Mouse (Mus musculus) embryonic facial prominence, embryonic 14.5 days (tissue): ENCODE results near the gene Mmp10. TPM values are rescaled to one million over a fixed set of nuclear protein-coding genes. Genes with fewer than 3 reads are reported as not detected.

Experiments used
- ATAC-seq: fragments of 200-750 bp; cut with Nextera tagmentation; 2 replicates; pipeline ENCODE4 v1.8.0; 2017; ENCODE audit warnings: low read depth, moderate number of reproducible peaks, moderate TSS enrichment
- DNase-seq: peaks from one replicate; pipeline ENCODE4 v3.0.0-alpha.2; 2015; ENCODE audit warnings: low spot score
- H3K27ac ChIP-seq: fragments of 300-500 bp; sonication (generic); replicated peaks from 2 replicates; pipeline ENCODE4 v1.5.1; 2014; ENCODE audit warnings: low read depth, mild to moderate bottlenecking, low read length, moderate library complexity
- H3K27me3 ChIP-seq: fragments of 300-500 bp; sonication (generic); replicated peaks from 2 replicates; pipeline ENCODE4 v1.6.1; 2014; ENCODE audit warnings: low read length; ENCODE audit not compliant: control insufficient read depth, insufficient read depth
- H3K36me3 ChIP-seq: fragments of 300-500 bp; sonication (generic); 2 replicates; pipeline ENCODE4 v1.6.1; 2014; ENCODE audit warnings: low read length, mixed read lengths; ENCODE audit not compliant: control insufficient read depth, insufficient read depth
- H3K4me1 ChIP-seq: fragments of 300-500 bp; sonication (generic); 2 replicates; pipeline ENCODE4 v1.6.1; 2014; ENCODE audit warnings: antibody characterized with exemption, low read length; ENCODE audit not compliant: control insufficient read depth, insufficient read depth
- H3K4me2 ChIP-seq: fragments of 300-500 bp; sonication (generic); 2 replicates; pipeline ENCODE4 v1.6.1; 2014; ENCODE audit warnings: low read depth, mild to moderate bottlenecking, low read length, moderate library complexity, mixed read lengths
- H3K4me3 ChIP-seq: fragments of 300-500 bp; sonication (generic); 2 replicates; pipeline ENCODE4 v1.5.1; 2014; ENCODE audit warnings: low read depth, mild to moderate bottlenecking, low read length
- H3K9ac ChIP-seq: fragments of 300-500 bp; sonication (generic); 2 replicates; pipeline ENCODE4 v1.6.1; 2014; ENCODE audit warnings: low read depth, mild to moderate bottlenecking, low read length, moderate library complexity, mixed read lengths
- H3K9me3 ChIP-seq: fragments of 300-500 bp; sonication (generic); 2 replicates; pipeline ENCODE4 v1.6.1; 2016; ENCODE audit warnings: low read length; ENCODE audit not compliant: control insufficient read depth
- WGBS: fragments of 180-500 bp; shearing (Covaris S2); extraction: QIAGEN DNeasy Blood & Tissue Kit; methylation state at CpG from one replicate; pipeline ENCODE4 v1.1.7; 2014; 5-methylcytosine and 5-hydroxymethylcytosine counted together
- polyA plus RNA-seq: library from polyadenylated mRNA; unstranded; fragments of >200 nt; fragmentation: Nextera tagmentation; extraction: Ambion mirVana; gene quantifications from 2 replicates; pipeline ENCODE4 v1.2.1, GENCODE M21; 2014

Mmp10 gene
- polyA plus RNA-seq, 1 experiment from 2014 or later: not detected

GRCm38 (mm10) chr9:7558221-7559017, 56.3 kb downstream of the Mmp10 start, which contains the start of gene Mmp8:
Mmp8 (plus strand) TSS chr9:7558456.
- no peak within 1 kb of the TSS for H3K4me2 ChIP-seq
- H3K9me3 ChIP-seq: no peaks in the 10 kb centered on the region
- no peaks in the 10 kb centered on the region for H3K36me3 ChIP-seq
- no peak within 1 kb of the TSS for H3K9ac ChIP-seq
- no peaks in the 10 kb centered on the region for H3K4me1 ChIP-seq
- no peak for ATAC-seq
- no peak within 1 kb of the TSS for H3K27ac ChIP-seq
- H3K4me3 ChIP-seq: no peak within 1 kb of the TSS
- DNase-seq: no peak
- WGBS: 80% methylated on average over 8 of the region's 8 CpGs
- no peaks in the 10 kb centered on the region for H3K27me3 ChIP-seq

Other genes starting within 250 kb of the Mmp10 start
- gene Mmp13, start 229.8 kb upstream of the Mmp10 start, polyA plus RNA-seq: 3.4 and 12.3 TPM in 2 replicates
- 0.09 and 0.32 TPM in 2 replicates for gene Mmp12, start 158.0 kb upstream of the Mmp10 start, polyA plus RNA-seq
- not detected in 2 replicates for gene Mmp1b, start 114.3 kb upstream of the Mmp10 start, polyA plus RNA-seq
- gene Mmp3, start 56.5 kb upstream of the Mmp10 start, polyA plus RNA-seq: 0.33 and 0.82 TPM in 2 replicates
- 0.51 and 0.79 TPM in 2 replicates for gene Mmp8, start 56.1 kb downstream of the Mmp10 start, polyA plus RNA-seq
- 0.17 TPM in 1 of 2 replicates, not detected in the other for gene Mmp27, start 69.0 kb downstream of the Mmp10 start, polyA plus RNA-seq
- not detected in 2 replicates for gene Mmp20, start 125.9 kb downstream of the Mmp10 start, polyA plus RNA-seq
- gene Mmp7, start 189.7 kb downstream of the Mmp10 start, polyA plus RNA-seq: 0.20 TPM in 1 of 2 replicates, not detected in the other